Mouse (Mus musculus) cerebellum, adult 11 months (tissue): ENCODE results near the gene Gkap1.

Experiments used
- DNase-seq: peaks from one replicate; pipeline ENCODE4 v3.0.0; 2022

Gkap1 gene

GRCm38 (mm10) chr13:58197211-58197610, 78.3 kb downstream of the Gkap1 start:
- DNase-seq, result no peak

- DNase-seq, result no peak
Observed at GRCm38 (mm10) chr13:58194908-58195307, 80.6 kb downstream of the Gkap1 start.

GRCm38 (mm10) chr13:58193221-58193620, 82.3 kb downstream of the Gkap1 start:
- DNase-seq, result no peak

- no peak for DNase-seq
Observed at GRCm38 (mm10) chr13:58192146-58192545, 83.4 kb downstream of the Gkap1 start.

- DNase-seq, result no peak
Observed at GRCm38 (mm10) chr13:58191516-58191915, 84.0 kb downstream of the Gkap1 start.

- DNase-seq, result no peak
Observed at GRCm38 (mm10) chr13:58189473-58189872, 86.0 kb downstream of the Gkap1 start.

GRCm38 (mm10) chr13:58188412-58188811, 87.1 kb downstream of the Gkap1 start:
- peak; percentile 85 for DNase-seq

GRCm38 (mm10) chr13:58187751-58188150, 87.7 kb downstream of the Gkap1 start:
- DNase-seq, result no peak

GRCm38 (mm10) chr13:58186281-58186680, 89.2 kb downstream of the Gkap1 start:
- DNase-seq, result no peak

GRCm38 (mm10) chr13:58184111-58184510, 91.4 kb downstream of the Gkap1 start:
- no peak for DNase-seq
